Mouse (Mus musculus) spleen, postnatal 10 days (tissue): ENCODE measurements around the gene Adcy1.

ENCODE experiments used
- DNase-seq, 2 experiments: peaks; one replicate each; pipeline ENCODE4 v3.0.0; 2021 to 2022; ENCODE audit warnings: low spot score in 2 of 2

Gene Adcy1

GRCm38 (mm10) chr11:7182409-7183042, 119.2 kb downstream of the Adcy1 start:
- no peak for DNase-seq

GRCm38 (mm10) chr11:7184420-7184819, 121.1 kb downstream of the Adcy1 start:
- DNase-seq = no peak

GRCm38 (mm10) chr11:7187472-7187871, 124.2 kb downstream of the Adcy1 start:
- no peak for DNase-seq

- no peak for DNase-seq
These were observed 125.2 kb downstream of the Adcy1 start, which contains the start of gene Gm11985 for GRCm38 (mm10) chr11:7188469-7188868. Gene Gm11985 (minus strand): TSS chr11:7188569.

- no peak for DNase-seq
These were observed 129.4 kb downstream of the Adcy1 start for GRCm38 (mm10) chr11:7192710-7193109.

- DNase-seq = no peak
These were observed 129.8 kb downstream of the Adcy1 start for GRCm38 (mm10) chr11:7193134-7193533.

- DNase-seq = no peak
These were observed 131.4 kb downstream of the Adcy1 start for GRCm38 (mm10) chr11:7194432-7195311.

GRCm38 (mm10) chr11:7195312-7195685, 132.0 kb downstream of the Adcy1 start:
- no peak for DNase-seq

GRCm38 (mm10) chr11:7197491-7197941, 134.2 kb downstream of the Adcy1 start, which contains the start of gene Igfbp1:
Gene Igfbp1 (plus strand): TSS chr11:7197782.
- DNase-seq = no peak

GRCm38 (mm10) chr11:7198006-7198405, 134.7 kb downstream of the Adcy1 start:
- DNase-seq = no peak

- no peak for DNase-seq
These were observed 135.4 kb downstream of the Adcy1 start for GRCm38 (mm10) chr11:7198481-7199256.

- peak in 1 of 2 experiments; percentile 39 for DNase-seq
These were observed 136.6 kb downstream of the Adcy1 start for GRCm38 (mm10) chr11:7199736-7200392.

GRCm38 (mm10) chr11:7200393-7200783, 137.1 kb downstream of the Adcy1 start:
- no peak for DNase-seq

GRCm38 (mm10) chr11:7202206-7202605, 138.9 kb downstream of the Adcy1 start:
- DNase-seq = no peak

- DNase-seq = no peak
These were observed 140.6 kb downstream of the Adcy1 start for GRCm38 (mm10) chr11:7203846-7204245.

GRCm38 (mm10) chr11:7210343-7210742, 147.1 kb downstream of the Adcy1 start:
- DNase-seq = peak; percentile 8 to 53

GRCm38 (mm10) chr11:7211211-7211610, 147.9 kb downstream of the Adcy1 start:
- no peak for DNase-seq

GRCm38 (mm10) chr11:7212126-7212798, 149.0 kb downstream of the Adcy1 start:
- DNase-seq = no peak

- no peak for DNase-seq
These were observed 149.8 kb downstream of the Adcy1 start for GRCm38 (mm10) chr11:7213161-7213500.

GRCm38 (mm10) chr11:7213501-7214341, 150.4 kb downstream of the Adcy1 start, which contains the start of gene Igfbp3:
Gene Igfbp3 (minus strand): TSS chr11:7213923.
- no peak for DNase-seq
